Mouse (Mus musculus) megakaryocyte, embryonic 14.5 days (primary cell): ENCODE results near the gene Samd11.

Experiments
- FLI1 ChIP-seq: IDR thresholded peaks from 2 replicates; pipeline ENCODE4 v1.6.1; 2012; ENCODE audit warnings: low read length, inconsistent platforms, mixed read lengths
- GATA1 ChIP-seq: IDR thresholded peaks from 3 replicates; pipeline ENCODE4 v1.6.1; 2012; ENCODE audit warnings: mixed read lengths, low read length, inconsistent platforms, borderline replicate concordance

GRCm38 (mm10) chr4:156200623-156201475, 54.6 kb downstream of the Samd11 start, which contains the start of gene Isg15:
- TF ChIP-seq GATA1 (no peak), FLI1 (no peak)
